13 mouse cellular contexts compared by ENCODE assay signal in the genomic region with DNA sequence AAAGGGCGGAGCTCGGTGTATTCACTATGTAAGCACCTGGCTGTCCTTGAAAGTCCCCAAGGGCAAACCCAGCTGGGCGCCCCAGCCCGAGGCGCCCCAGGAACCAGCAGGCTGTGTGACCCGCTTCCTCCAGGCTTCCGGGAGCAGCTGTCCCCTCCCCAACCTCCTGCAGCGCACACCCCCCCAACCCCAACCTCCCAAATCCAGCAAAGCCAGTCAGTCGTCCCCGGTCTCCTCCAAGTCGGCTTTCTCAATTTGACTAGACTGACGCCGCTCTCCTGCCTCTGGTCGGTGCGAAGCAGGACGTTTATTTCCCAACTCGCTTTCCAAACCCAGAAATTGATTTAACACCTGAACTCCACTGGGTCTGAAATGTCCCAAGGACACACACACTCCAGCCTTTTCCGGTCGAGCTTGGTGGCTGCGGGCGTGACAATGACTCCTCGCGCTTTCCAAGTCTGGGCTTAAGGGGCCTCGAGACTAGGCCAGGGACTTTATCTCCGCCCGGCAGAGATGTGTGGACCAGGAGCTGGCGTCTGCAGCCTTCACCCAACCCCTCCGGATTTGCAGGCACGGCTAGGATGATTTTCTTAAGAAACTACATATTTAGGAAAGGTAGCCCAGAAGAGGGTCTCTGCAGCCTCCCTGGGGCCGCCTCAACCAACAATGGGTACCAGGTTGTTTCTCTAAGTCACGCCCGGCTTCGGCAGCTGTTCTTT. TPM values are rescaled to one million over a fixed set of nuclear protein-coding genes. Genes with fewer than 3 reads are reported as not detected.
A peak's percentile ranks its signal among the peaks of the same experiment; 100 is the strongest.
DNase-seq lines count a peak whose midpoint lies in the region; ATAC-seq and TF ChIP-seq lines count a peak whose summit lies in the region.
"Had no signal": no experiment of that assay in that cellular context is flagged by ENCODE, and none has a peak within 500 bp of the region (broad histone marks: within the 10 kb centered on the region; RNA-seq: fewer than 3 reads in every experiment).

No protein-coding gene starts in this region.

- H3K4me2 ChIP-seq in kidney, embryonic 14.5 days (replicated peaks; ENCODE audit: low read depth, low read length): no peak overlapping the region
- H3K4me2 ChIP-seq in embryonic facial prominence, embryonic 11.5 days (ENCODE audit: low read depth, low read length): no peak overlapping the region
- H3K4me2 ChIP-seq in limb, embryonic 11.5 days (ENCODE audit: low read depth, severe bottlenecking): no peak overlapping the region
- H3K4me2 ChIP-seq: embryonic facial prominence, embryonic 12.5 days; neural tube, embryonic 13.5 days had no signal

- no peak for TF ChIP-seq POLR2A in thymus, adult 2 months (IDR thresholded peaks at IDR 0.05; ENCODE audit: control insufficient read depth, extremely low read depth, insufficient read depth, low read length, poor library complexity)

- no peak overlapping the region for H3K9ac ChIP-seq in kidney, embryonic 14.5 days (ENCODE audit: low read depth, low read length)
- no peak overlapping the region for H3K9ac ChIP-seq in embryonic facial prominence, embryonic 11.5 days (replicated peaks; ENCODE audit: low read length)
- H3K9ac ChIP-seq in limb, embryonic 11.5 days (ENCODE audit: low read length): no peak overlapping the region
- H3K9ac ChIP-seq: embryonic facial prominence, embryonic 12.5 days; neural tube, embryonic 13.5 days had no signal

- H3K27me3 ChIP-seq in kidney, embryonic 14.5 days (ENCODE audit: control insufficient read depth, insufficient read depth, low read length): peaks cover 99% of the 10 kb centered on the region
- H3K27me3 ChIP-seq in embryonic facial prominence, embryonic 11.5 days (ENCODE audit: control insufficient read depth, insufficient read depth, low read length): peaks cover 68% of the 10 kb centered on the region
- peaks cover 88% of the 10 kb centered on the region for H3K27me3 ChIP-seq in limb, embryonic 11.5 days (ENCODE audit: control insufficient read depth, insufficient read depth, low read length)
- H3K27me3 ChIP-seq in thymus, adult 2 months (ENCODE audit: control insufficient read depth, insufficient read depth, low read length): peaks cover 6% of the 10 kb centered on the region; the same call in 1 of the 2 replicates

- DNase-seq in kidney, adult 11 months: no peak
- DNase-seq in embryonic facial prominence, embryonic 11.5 days (ENCODE audit: low spot score): peak; percentile 47
- DNase-seq in limb, embryonic 11.5 days (ENCODE audit: low spot score): peak; percentile 68
- DNase-seq in retina, postnatal 1 day: peak; percentile 57
- DNase-seq in thymus, adult 2 months: no peak
- no peak for DNase-seq in layer of hippocampus, postnatal 10 days (ENCODE audit: low spot score in 2 of 2)
- DNase-seq in urinary bladder, adult 2 months (ENCODE audit: low spot score): no peak
- DNase-seq: gastrocnemius, postnatal 14 days had no signal

- under 1% methylated on average over 33 of the region's 33 CpGs for WGBS in kidney, embryonic 14.5 days
- 2% methylated on average over 32 of the region's 33 CpGs for WGBS in embryonic facial prominence, embryonic 11.5 days
- WGBS in limb, embryonic 11.5 days: 1% methylated on average over 33 of the region's 33 CpGs
- 4% methylated on average over 33 of the region's 33 CpGs for WGBS in thymus, adult 2 months

- no peak for TF ChIP-seq CTCF in thymus, adult 2 months (IDR thresholded peaks at IDR 0.05; ENCODE audit: borderline replicate concordance, control insufficient read depth, extremely low read depth, insufficient read depth, low read length, poor library complexity)

- H3K9me3 ChIP-seq in kidney, embryonic 14.5 days (ENCODE audit: control insufficient read depth, low read length): no peaks in the 10 kb centered on the region
- no peaks in the 10 kb centered on the region for H3K9me3 ChIP-seq in embryonic facial prominence, embryonic 11.5 days (replicated peaks; ENCODE audit: control insufficient read depth, low read length)
- H3K9me3 ChIP-seq in limb, embryonic 11.5 days (ENCODE audit: control insufficient read depth, low read length): no peaks in the 10 kb centered on the region
- H3K9me3 ChIP-seq: embryonic facial prominence, embryonic 12.5 days; neural tube, embryonic 13.5 days had no signal

- ATAC-seq in kidney, embryonic 14.5 days (ENCODE audit: low FRiP score, low TSS enrichment): no peak
- no peak; the same call in 1 of the 2 replicates for ATAC-seq in embryonic facial prominence, embryonic 11.5 days (replicated peaks; ENCODE audit: insufficient number of reproducible peaks, low FRiP score, low TSS enrichment, low read depth)
- no peak for ATAC-seq in limb, embryonic 11.5 days (ENCODE audit: insufficient number of reproducible peaks, low FRiP score, low TSS enrichment, low read depth)

- 0 out of 2 replicates have a peak overlapping the region, but pooled peaks have one; percentile 6 for H3K4me3 ChIP-seq in kidney, embryonic 14.5 days (ENCODE audit: low read length)
- no peak overlapping the region for H3K4me3 ChIP-seq in embryonic facial prominence, embryonic 11.5 days (ENCODE audit: low read depth, low read length)
- H3K4me3 ChIP-seq in limb, embryonic 11.5 days (ENCODE audit: low read depth, low read length): no peak overlapping the region
- H3K4me3 ChIP-seq in thymus, adult 2 months (ENCODE audit: control insufficient read depth, insufficient read depth, low read length): no peak overlapping the region
- H3K4me3 ChIP-seq: embryonic facial prominence, embryonic 12.5 days; neural tube, embryonic 13.5 days had no signal

- no peaks in the 10 kb centered on the region for H3K4me1 ChIP-seq in kidney, embryonic 14.5 days (ENCODE audit: control insufficient read depth, insufficient read depth, low read length)
- no peaks in the 10 kb centered on the region for H3K4me1 ChIP-seq in embryonic facial prominence, embryonic 11.5 days (ENCODE audit: control insufficient read depth, insufficient read depth, low read length)
- H3K4me1 ChIP-seq in limb, embryonic 11.5 days (ENCODE audit: control insufficient read depth, insufficient read depth, low read length): no peaks in the 10 kb centered on the region
- no peaks in the 10 kb centered on the region for H3K4me1 ChIP-seq in thymus, adult 2 months (replicated peaks; ENCODE audit: control insufficient read depth, insufficient read depth, low read length)

- H3K36me3 ChIP-seq in kidney, embryonic 14.5 days (ENCODE audit: control insufficient read depth, insufficient read depth, low read length): no peaks in the 10 kb centered on the region
- no peaks in the 10 kb centered on the region for H3K36me3 ChIP-seq in embryonic facial prominence, embryonic 11.5 days (replicated peaks; ENCODE audit: control insufficient read depth, insufficient read depth, low read depth, low read length)
- no peaks in the 10 kb centered on the region for H3K36me3 ChIP-seq in limb, embryonic 11.5 days (ENCODE audit: control insufficient read depth, insufficient read depth, low read length)
- no peaks in the 10 kb centered on the region for H3K36me3 ChIP-seq in thymus, adult 2 months (ENCODE audit: control insufficient read depth, insufficient read depth, low read length)
- H3K36me3 ChIP-seq: embryonic facial prominence, embryonic 12.5 days; neural tube, embryonic 13.5 days had no signal

- no peak overlapping the region for H3K27ac ChIP-seq in kidney, embryonic 14.5 days (ENCODE audit: low read depth, low read length)
- H3K27ac ChIP-seq in embryonic facial prominence, embryonic 11.5 days (replicated peaks; ENCODE audit: low read depth, low read length): no peak overlapping the region
- H3K27ac ChIP-seq in limb, embryonic 11.5 days (replicated peaks; ENCODE audit: low read depth, low read length): no peak overlapping the region
- H3K27ac ChIP-seq in thymus, adult 2 months (ENCODE audit: control insufficient read depth, insufficient read depth, low read length): no peak overlapping the region
- H3K27ac ChIP-seq: embryonic facial prominence, embryonic 12.5 days; neural tube, embryonic 13.5 days had no signal

RNA-seq across cellular contexts. Expression of gene Otx2, which starts 18.4 kb away (rescaled TPM):
- not detected in 2 replicates for polyA plus RNA-seq in kidney, embryonic 14.5 days (2014; fragmentation: Nextera tagmentation; extraction: Ambion mirVana)
- polyA plus RNA-seq in embryonic facial prominence, embryonic 11.5 days (2014; fragmentation: Nextera tagmentation; extraction: Ambion mirVana): 16.6 and 20.5 TPM in 2 replicates
- not detected in 2 replicates for polyA plus RNA-seq in limb, embryonic 11.5 days (2014; fragmentation: Nextera tagmentation; extraction: Ambion mirVana)
- polyA plus RNA-seq in thymus, adult 2 months (2012; rRNA removed): 0.11 TPM in 1 of 2 replicates, not detected in the other
- total RNA-seq in layer of hippocampus, postnatal 10 days (2021): 1 to 10 TPM in 1 of 2 experiments, under 1 TPM in 1; 0.74 to 3.1 TPM
- polyA plus RNA-seq in urinary bladder, adult 2 months (2012; rRNA removed): not detected in 2 replicates
- total RNA-seq: gastrocnemius, postnatal 14 days had no signal
- polyA plus RNA-seq: lung, embryonic 16.5 days; neural tube, embryonic 13.5 days; spleen, adult 2 months had no signal

Comparison
In these comparisons a context has a peak if more than half of its experiments do, and no peak if none do; other contexts are left out.
1. DNase-seq: peak in embryonic facial prominence, embryonic 11.5 days (single experiment), limb, embryonic 11.5 days (single experiment) and retina, postnatal 1 day (single experiment); none in kidney, adult 11 months (single experiment), thymus, adult 2 months (single experiment), layer of hippocampus, postnatal 10 days (0 of 2) and urinary bladder, adult 2 months (single experiment).
2. RNA of gene Otx2, which starts 18.4 kb away (polyA plus RNA-seq): 16.6 to 20.5 TPM in embryonic facial prominence, embryonic 11.5 days; 0.11 TPM in thymus, adult 2 months, not detected in kidney, embryonic 14.5 days, not detected in limb, embryonic 11.5 days and not detected in urinary bladder, adult 2 months; every median in the first group is over 10 times any median in the second.